Mouse (Mus musculus): Measurements from ENCODE around the gene Syt15.
A peak's percentile ranks its signal among the peaks of the same experiment; 100 is the strongest.

Gene Syt15

GRCm38 (mm10) chr14:34219295-34219694 is at the start of gene Syt15:
Gene Syt15 (plus strand): TSS chr14:34219595.
- DNase-seq: no peak

GRCm38 (mm10) chr14:34171107-34171506 is 48.3 kb upstream of the Syt15 start:
- DNase-seq: no peak

- DNase-seq: no peak
Observed at GRCm38 (mm10) chr14:34179351-34179750, 40.0 kb upstream of the Syt15 start.

- DNase-seq: no peak
Observed at GRCm38 (mm10) chr14:34183101-34183500, 36.3 kb upstream of the Syt15 start.

- DNase-seq: peak; percentile 79
Observed at GRCm38 (mm10) chr14:34188629-34189028, 30.8 kb upstream of the Syt15 start.

- DNase-seq: peak; percentile 87
Observed at GRCm38 (mm10) chr14:34190361-34190760, 29.0 kb upstream of the Syt15 start.

GRCm38 (mm10) chr14:34193879-34194278 is 25.5 kb upstream of the Syt15 start:
- DNase-seq: no peak

GRCm38 (mm10) chr14:34195466-34195865 is 23.9 kb upstream of the Syt15 start:
- no peak for DNase-seq

- DNase-seq: no peak
Observed at GRCm38 (mm10) chr14:34196706-34197105, 22.7 kb upstream of the Syt15 start.

GRCm38 (mm10) chr14:34200738-34201230 is 18.6 kb upstream of the Syt15 start:
- DNase-seq: peak; percentile 22

GRCm38 (mm10) chr14:34201231-34202035 is 18.0 kb upstream of the Syt15 start, which contains the start of gene Gprin2:
Gene Gprin2 (minus strand): TSS chr14:34201653.
- peak; percentile 26 for DNase-seq

GRCm38 (mm10) chr14:34207996-34208395 is 11.4 kb upstream of the Syt15 start:
- no peak for DNase-seq

- DNase-seq: peak; percentile 38
Observed at GRCm38 (mm10) chr14:34208651-34209050, 10.7 kb upstream of the Syt15 start.

- DNase-seq: no peak
Observed at GRCm38 (mm10) chr14:34209080-34209479, 10.3 kb upstream of the Syt15 start.

GRCm38 (mm10) chr14:34209942-34210341 is 9.5 kb upstream of the Syt15 start:
- no peak for DNase-seq

- DNase-seq: peak; percentile 36
Observed at GRCm38 (mm10) chr14:34215451-34216127, 3.8 kb upstream of the Syt15 start.

- DNase-seq: no peak
Observed at GRCm38 (mm10) chr14:34219786-34220198, 397 bp downstream of the Syt15 start.

- DNase-seq: no peak
Observed at GRCm38 (mm10) chr14:34220426-34220825, 1.0 kb downstream of the Syt15 start.

- no peak for DNase-seq
Observed at GRCm38 (mm10) chr14:34221416-34222077, 2.2 kb downstream of the Syt15 start.

- DNase-seq: no peak
Observed at GRCm38 (mm10) chr14:34223362-34223898, 4.0 kb downstream of the Syt15 start.

- DNase-seq: no peak
Observed at GRCm38 (mm10) chr14:34225986-34226385, 6.6 kb downstream of the Syt15 start.

- DNase-seq: no peak
Observed at GRCm38 (mm10) chr14:34226566-34226965, 7.2 kb downstream of the Syt15 start.

GRCm38 (mm10) chr14:34227981-34228380 is 8.6 kb downstream of the Syt15 start:
- no peak for DNase-seq

Measured in liver (tissue).